Mouse (Mus musculus): Measurements from ENCODE around the gene Slc8a2. TPM values are rescaled to one million over a fixed set of nuclear protein-coding genes. Genes with fewer than 3 reads are reported as not detected.

Gene Slc8a2
- polyA plus RNA-seq, 1 experiment = 1.2 TPM

- WGBS = 15% methylated on average over 39 of the region's 39 CpGs
- no peak overlapping the region for H3K27ac ChIP-seq (ENCODE audit: control insufficient read depth, insufficient read depth, low read length)
- no peaks in the 10 kb centered on the region for H3K4me1 ChIP-seq (replicated peaks; ENCODE audit: control insufficient read depth, insufficient read depth, low read length)
- no peak for TF ChIP-seq CTCF (IDR thresholded peaks at IDR 0.05; ENCODE audit: borderline replicate concordance, control insufficient read depth, extremely low read depth, insufficient read depth, low read length, poor library complexity)
- no peak for TF ChIP-seq POLR2A (IDR thresholded peaks at IDR 0.05; ENCODE audit: control insufficient read depth, extremely low read depth, insufficient read depth, low read length, poor library complexity)
- H3K36me3 ChIP-seq (ENCODE audit: control insufficient read depth, insufficient read depth, low read length) = no peaks in the 10 kb centered on the region
- DNase-seq = no peak
- H3K4me3 ChIP-seq (ENCODE audit: control insufficient read depth, insufficient read depth, low read length) = no peak overlapping the region
- H3K27me3 ChIP-seq (ENCODE audit: control insufficient read depth, insufficient read depth, low read length) = peaks cover 5% of the 10 kb centered on the region; the same call in 1 of the 2 replicates
Observed at GRCm38 (mm10) chr7:16158735-16159134, 29.1 kb downstream of the Slc8a2 start.

- no peak for DNase-seq
- Histone ChIP-seq H3K27me3 (ENCODE audit: control insufficient read depth, insufficient read depth, low read length) (peaks cover 5% of the 10 kb centered on the region; the same call in 1 of the 2 replicates), H3K4me1 (replicated peaks; ENCODE audit: control insufficient read depth, insufficient read depth, low read length) (no peaks in the 10 kb centered on the region), H3K27ac (ENCODE audit: control insufficient read depth, insufficient read depth, low read length) (no peak overlapping the region), H3K36me3 (ENCODE audit: control insufficient read depth, insufficient read depth, low read length) (no peaks in the 10 kb centered on the region), H3K4me3 (ENCODE audit: control insufficient read depth, insufficient read depth, low read length) (no peak overlapping the region)
- 77% methylated on average over 3 of the region's 3 CpGs for WGBS
- TF ChIP-seq CTCF (IDR thresholded peaks at IDR 0.05; ENCODE audit: borderline replicate concordance, control insufficient read depth, extremely low read depth, insufficient read depth, low read length, poor library complexity) (no peak), POLR2A (IDR thresholded peaks at IDR 0.05; ENCODE audit: control insufficient read depth, extremely low read depth, insufficient read depth, low read length, poor library complexity) (no peak)
Observed at GRCm38 (mm10) chr7:16160702-16161101, 31.1 kb downstream of the Slc8a2 start.

DNA sequence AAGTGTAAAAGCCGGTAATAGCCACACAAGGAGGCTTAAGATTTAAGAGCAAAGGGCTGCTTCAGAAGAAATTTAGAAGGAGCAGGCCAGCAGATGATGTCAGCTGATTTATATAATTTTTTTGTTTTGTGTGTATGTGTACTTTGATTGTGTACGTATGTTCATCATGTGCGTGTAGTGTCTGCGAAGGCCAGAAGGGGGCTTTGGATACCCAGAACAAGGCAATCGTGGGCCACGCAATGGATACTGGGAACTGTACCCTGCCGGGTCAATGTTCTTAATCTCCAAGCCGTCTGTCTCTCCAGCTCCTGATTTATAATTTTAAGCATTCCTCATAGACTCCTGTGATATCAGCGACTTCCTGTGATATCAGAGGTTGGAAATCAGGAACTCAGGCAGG lies 31.7 kb downstream of the Slc8a2 start:
- Histone ChIP-seq H3K36me3 (ENCODE audit: control insufficient read depth, insufficient read depth, low read length) (no peaks in the 10 kb centered on the region), H3K27me3 (ENCODE audit: control insufficient read depth, insufficient read depth, low read length) (peaks cover 5% of the 10 kb centered on the region; the same call in 1 of the 2 replicates), H3K4me1 (replicated peaks; ENCODE audit: control insufficient read depth, insufficient read depth, low read length) (no peaks in the 10 kb centered on the region), H3K4me3 (ENCODE audit: control insufficient read depth, insufficient read depth, low read length) (no peak overlapping the region), H3K27ac (ENCODE audit: control insufficient read depth, insufficient read depth, low read length) (no peak overlapping the region)
- TF ChIP-seq CTCF (IDR thresholded peaks at IDR 0.05; ENCODE audit: borderline replicate concordance, control insufficient read depth, extremely low read depth, insufficient read depth, low read length, poor library complexity) (no peak), POLR2A (IDR thresholded peaks at IDR 0.05; ENCODE audit: control insufficient read depth, extremely low read depth, insufficient read depth, low read length, poor library complexity) (no peak)
- DNase-seq = no peak
- 89% methylated on average over 9 of the region's 9 CpGs for WGBS

GRCm38 (mm10) chr7:16162036-16162435 lies 32.4 kb downstream of the Slc8a2 start:
- no peak for DNase-seq
- no peaks in the 10 kb centered on the region for H3K36me3 ChIP-seq (ENCODE audit: control insufficient read depth, insufficient read depth, low read length)
- no peak overlapping the region for H3K4me3 ChIP-seq (ENCODE audit: control insufficient read depth, insufficient read depth, low read length)
- 74% methylated on average over 7 of the region's 7 CpGs for WGBS
- TF ChIP-seq POLR2A (IDR thresholded peaks at IDR 0.05; ENCODE audit: control insufficient read depth, extremely low read depth, insufficient read depth, low read length, poor library complexity) (no peak), CTCF (IDR thresholded peaks at IDR 0.05; ENCODE audit: borderline replicate concordance, control insufficient read depth, extremely low read depth, insufficient read depth, low read length, poor library complexity) (no peak)
- H3K27me3 ChIP-seq (ENCODE audit: control insufficient read depth, insufficient read depth, low read length) = peaks cover 5% of the 10 kb centered on the region; the same call in 1 of the 2 replicates
- no peak overlapping the region for H3K27ac ChIP-seq (ENCODE audit: control insufficient read depth, insufficient read depth, low read length)
- H3K4me1 ChIP-seq (replicated peaks; ENCODE audit: control insufficient read depth, insufficient read depth, low read length) = no peaks in the 10 kb centered on the region

- no peak for DNase-seq
- no peak overlapping the region for H3K27ac ChIP-seq (ENCODE audit: control insufficient read depth, insufficient read depth, low read length)
- no peaks in the 10 kb centered on the region for H3K36me3 ChIP-seq (ENCODE audit: control insufficient read depth, insufficient read depth, low read length)
- no peak overlapping the region for H3K4me3 ChIP-seq (ENCODE audit: control insufficient read depth, insufficient read depth, low read length)
- TF ChIP-seq POLR2A (IDR thresholded peaks at IDR 0.05; ENCODE audit: control insufficient read depth, extremely low read depth, insufficient read depth, low read length, poor library complexity) (no peak), CTCF (IDR thresholded peaks at IDR 0.05; ENCODE audit: borderline replicate concordance, control insufficient read depth, extremely low read depth, insufficient read depth, low read length, poor library complexity) (no peak)
- H3K4me1 ChIP-seq (replicated peaks; ENCODE audit: control insufficient read depth, insufficient read depth, low read length) = peaks cover 12% of the 10 kb centered on the region
- no peaks in the 10 kb centered on the region; the same call in 1 of the 2 replicates for H3K27me3 ChIP-seq (ENCODE audit: control insufficient read depth, insufficient read depth, low read length)
- WGBS = 22% methylated on average over 1 of the region's 1 CpGs
Observed at GRCm38 (mm10) chr7:16172141-16172581, 42.5 kb downstream of the Slc8a2 start.

DNA sequence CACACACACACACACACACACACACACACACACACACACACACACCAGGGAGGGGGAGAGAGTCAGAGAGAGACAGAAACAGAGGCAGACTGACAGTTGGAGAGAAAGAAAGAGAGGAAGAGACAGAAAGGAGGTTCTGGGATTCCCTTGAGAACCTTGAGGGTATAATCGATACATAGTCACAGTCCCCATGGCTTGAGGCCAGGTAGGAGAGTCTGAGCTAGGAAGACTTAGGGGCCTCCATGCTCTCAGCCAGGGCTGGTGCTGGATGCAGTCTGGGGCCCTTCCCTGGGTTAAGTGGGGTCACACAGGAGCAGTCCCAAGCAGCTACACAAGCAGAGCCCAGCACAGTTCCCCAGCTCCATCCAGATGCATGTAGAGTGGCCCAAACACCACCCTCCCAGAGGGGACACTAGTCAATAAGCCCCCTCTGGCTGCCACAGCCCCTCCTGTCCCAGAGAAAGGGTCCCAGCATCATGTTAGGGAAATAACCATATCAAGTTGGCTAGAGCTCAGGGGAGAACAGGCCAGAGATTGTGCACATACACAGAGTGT lies 43.0 kb downstream of the Slc8a2 start:
- no peak overlapping the region for H3K27ac ChIP-seq (ENCODE audit: control insufficient read depth, insufficient read depth, low read length)
- no peak overlapping the region for H3K4me3 ChIP-seq (ENCODE audit: control insufficient read depth, insufficient read depth, low read length)
- DNase-seq = no peak
- TF ChIP-seq CTCF (IDR thresholded peaks at IDR 0.05; ENCODE audit: borderline replicate concordance, control insufficient read depth, extremely low read depth, insufficient read depth, low read length, poor library complexity) (no peak), POLR2A (IDR thresholded peaks at IDR 0.05; ENCODE audit: control insufficient read depth, extremely low read depth, insufficient read depth, low read length, poor library complexity) (no peak)
- 75% methylated on average over 1 of the region's 1 CpGs for WGBS
- no peaks in the 10 kb centered on the region for H3K36me3 ChIP-seq (ENCODE audit: control insufficient read depth, insufficient read depth, low read length)
- peaks cover 14% of the 10 kb centered on the region for H3K4me1 ChIP-seq (replicated peaks; ENCODE audit: control insufficient read depth, insufficient read depth, low read length)
- H3K27me3 ChIP-seq (ENCODE audit: control insufficient read depth, insufficient read depth, low read length) = no peaks in the 10 kb centered on the region; the same call in 1 of the 2 replicates

Measured in thymus, adult 2 months (tissue).